Mouse (Mus musculus) inflammation-experienced regulatory T-cells, adult 16 weeks (primary cell): ENCODE data around the gene Il23a. TPM values are rescaled to one million over a fixed set of nuclear protein-coding genes. Genes with fewer than 3 reads are reported as not detected.

Source experiments
- polyA plus RNA-seq: library from polyadenylated mRNA; unstranded; fragments of 100-300 nt; shearing (Covaris generic); gene quantifications from one replicate; pipeline ENCODE4 v1.2.1, GENCODE M21; 2017

Il23a gene
- polyA plus RNA-seq = not detected

GRCm38 (mm10) chr10:128298702-128299171, at the start of gene Il23a:
Gene Il23a, minus strand, starts transcription at chr10:128298752.

DNA sequence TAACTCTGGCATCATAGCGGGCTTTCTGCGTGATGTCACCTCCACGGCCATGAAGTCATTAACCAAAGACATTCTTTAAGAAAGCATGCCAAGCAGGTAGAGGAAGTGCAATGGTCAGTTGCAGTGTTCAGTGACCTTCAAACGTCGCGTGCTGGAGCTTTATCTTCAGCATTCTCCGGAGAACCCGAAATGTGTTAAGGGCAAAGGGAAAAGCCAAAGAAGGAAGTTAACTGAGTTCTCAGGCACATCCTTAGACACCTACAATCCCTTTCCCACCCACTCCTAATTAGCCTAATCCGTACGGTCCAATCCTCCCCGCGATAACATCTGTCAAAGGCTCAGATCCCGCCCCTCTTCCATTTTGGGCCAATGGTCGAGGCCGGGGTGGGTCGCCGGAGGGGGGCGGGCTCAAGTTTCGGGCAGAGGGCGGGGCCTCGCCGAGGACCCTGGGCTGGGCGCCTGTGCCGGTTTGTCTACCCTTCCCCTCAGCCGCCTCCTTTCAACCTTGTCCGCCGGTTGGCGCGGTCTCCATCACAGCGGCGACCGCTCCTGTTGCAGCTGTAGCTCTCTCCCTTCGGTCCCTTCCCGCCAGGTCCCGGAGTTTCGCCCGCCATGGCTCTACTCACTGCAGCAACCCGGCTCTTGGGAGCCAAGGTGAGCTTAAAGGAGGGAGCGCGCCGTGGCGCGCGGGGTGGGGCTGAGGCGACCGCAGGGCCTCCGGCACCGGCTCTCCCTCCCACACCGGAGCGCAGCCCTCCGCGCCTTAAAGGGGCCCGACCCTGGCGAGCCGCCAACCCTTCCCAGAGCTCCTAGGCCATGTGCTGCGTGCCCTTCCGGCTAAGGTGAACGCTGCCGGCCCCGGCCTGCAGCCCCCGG, 39.0 kb upstream of the Il23a start, which contains the start of gene Cs:
Gene Cs, plus strand, starts transcription at position 429 of the 876 bp plus-strand sequence.

DNA sequence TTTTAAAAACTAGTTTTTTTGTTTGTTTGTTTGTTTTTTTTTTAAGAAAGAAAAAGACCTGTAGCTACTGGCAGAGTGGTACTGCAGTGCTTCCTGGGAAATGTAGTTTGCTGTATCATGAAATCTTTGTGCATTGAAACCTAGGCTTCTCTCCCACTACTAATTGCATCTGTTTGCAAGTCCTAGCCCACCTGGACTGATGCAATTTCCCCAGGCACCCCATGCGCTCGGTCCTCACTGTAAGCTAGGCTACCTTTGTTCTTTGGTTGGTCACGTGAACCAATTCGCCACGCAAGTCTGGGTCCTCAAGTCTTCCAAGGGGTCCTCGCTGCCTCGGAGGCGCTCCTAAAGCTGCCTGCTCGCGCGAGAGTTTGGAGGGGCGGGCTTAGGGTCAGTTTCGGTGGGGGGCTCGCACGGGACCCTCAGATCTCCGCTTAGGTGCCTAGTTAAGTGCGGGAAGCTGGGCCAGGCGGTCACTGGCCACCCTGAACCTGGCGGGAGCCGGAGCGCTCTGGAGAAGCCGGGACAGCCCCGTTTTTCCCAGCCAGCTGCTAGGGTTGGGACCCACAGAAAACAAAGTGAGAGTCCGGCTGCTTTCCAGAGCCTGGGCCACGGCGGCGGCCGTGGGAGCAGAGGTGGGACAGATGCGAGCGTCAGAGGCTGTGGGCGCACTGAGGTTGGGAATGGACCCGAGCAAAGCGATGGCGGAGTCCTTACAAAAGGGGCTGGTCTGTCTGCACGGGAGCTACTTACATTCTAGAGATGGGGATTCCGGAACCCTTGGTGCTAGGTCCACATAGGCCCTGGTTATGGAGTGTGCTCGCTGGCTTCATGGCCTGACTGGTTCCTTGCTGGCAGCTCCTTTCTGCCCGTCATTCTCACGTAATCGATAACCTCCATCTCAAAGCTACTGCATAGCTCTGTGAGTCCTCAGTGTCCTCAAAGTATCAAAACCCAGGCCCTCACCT, 23.9 kb upstream of the Il23a start, which contains the start of gene Cnpy2:
Gene Cnpy2, plus strand, starts transcription at position 319 of the 968 bp plus-strand sequence.

DNA sequence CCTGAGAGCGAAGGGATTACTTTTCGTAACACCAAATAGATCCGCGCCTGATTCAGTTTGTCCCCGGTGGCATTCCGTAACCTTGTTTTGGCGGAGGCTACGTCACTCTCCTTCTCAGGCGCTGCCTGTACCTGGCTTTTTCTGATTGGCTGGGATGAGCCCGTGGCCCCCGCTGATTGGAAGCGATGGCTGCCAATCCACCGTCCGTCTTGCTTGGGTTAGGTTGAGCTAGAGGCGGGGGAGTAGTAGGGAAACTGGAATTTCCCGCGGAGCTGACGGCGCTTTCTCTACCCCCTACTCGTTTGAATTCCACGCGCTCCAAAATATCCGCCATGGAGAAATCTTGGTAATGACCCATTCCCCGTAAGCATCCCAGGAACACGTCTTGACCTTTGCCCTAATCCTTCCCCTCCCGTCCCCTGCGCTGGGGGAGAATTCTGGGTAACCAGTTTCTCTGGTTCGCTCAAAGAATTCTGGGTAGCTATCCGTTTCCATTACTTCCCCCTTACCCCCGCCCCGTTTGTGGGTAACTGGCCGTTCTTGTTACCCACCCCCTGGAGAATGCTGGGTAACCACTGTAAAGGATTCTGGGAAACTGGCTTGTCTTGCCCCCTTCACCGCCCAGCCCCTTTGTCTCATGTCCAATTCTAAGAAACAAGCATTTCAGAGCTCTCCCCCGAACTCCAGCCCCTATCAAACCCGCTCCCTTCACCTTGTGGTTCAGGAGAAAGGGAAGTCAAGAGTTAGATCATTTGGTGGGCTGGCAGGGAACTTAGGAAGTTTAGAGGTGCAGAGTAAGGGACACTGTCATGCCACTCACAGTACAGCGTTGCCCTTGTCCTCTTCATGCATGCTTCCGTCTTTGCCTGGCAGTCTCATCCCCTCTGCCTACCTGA, 4.8 kb upstream of the Il23a start, which contains the start of gene Pan2:
Gene Pan2, plus strand, starts transcription at position 210 of the 896 bp plus-strand sequence.

DNA sequence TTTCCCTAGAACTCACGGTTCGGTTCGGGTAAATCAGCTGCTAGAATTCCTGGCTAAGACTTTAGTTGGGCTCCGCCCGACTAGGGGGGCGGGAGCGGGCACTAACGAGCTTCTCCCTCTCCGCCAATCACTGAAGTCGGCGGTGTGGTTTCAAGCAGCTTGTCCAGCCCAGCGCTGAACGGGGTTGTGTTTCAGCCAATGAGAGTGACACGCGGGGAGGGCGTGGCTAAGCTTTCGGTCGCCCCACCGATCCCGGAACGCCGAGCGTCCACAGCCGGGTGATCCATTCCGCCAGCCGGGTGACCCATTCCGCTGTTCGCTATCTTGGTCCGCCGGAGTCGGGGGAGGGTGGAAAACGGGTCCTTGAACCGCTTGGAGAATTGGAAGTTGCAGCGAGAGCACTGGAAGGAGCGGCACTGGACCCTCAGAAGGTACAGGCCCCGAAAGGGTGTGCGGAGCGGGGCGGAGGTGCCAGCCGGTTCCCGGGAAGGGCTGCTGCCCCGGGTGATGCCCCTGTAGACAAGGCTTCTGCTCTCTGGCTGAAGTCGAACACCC, 28.2 kb downstream of the Il23a start, which contains the start of gene Stat2:
Gene Stat2, plus strand, starts transcription at position 273 of the 555 bp plus-strand sequence.

GRCm38 (mm10) chr10:128268371-128268770, 30.2 kb downstream of the Il23a start, which contains the start of gene Apof:
Gene Apof, plus strand, starts transcription at chr10:128268671.

DNA sequence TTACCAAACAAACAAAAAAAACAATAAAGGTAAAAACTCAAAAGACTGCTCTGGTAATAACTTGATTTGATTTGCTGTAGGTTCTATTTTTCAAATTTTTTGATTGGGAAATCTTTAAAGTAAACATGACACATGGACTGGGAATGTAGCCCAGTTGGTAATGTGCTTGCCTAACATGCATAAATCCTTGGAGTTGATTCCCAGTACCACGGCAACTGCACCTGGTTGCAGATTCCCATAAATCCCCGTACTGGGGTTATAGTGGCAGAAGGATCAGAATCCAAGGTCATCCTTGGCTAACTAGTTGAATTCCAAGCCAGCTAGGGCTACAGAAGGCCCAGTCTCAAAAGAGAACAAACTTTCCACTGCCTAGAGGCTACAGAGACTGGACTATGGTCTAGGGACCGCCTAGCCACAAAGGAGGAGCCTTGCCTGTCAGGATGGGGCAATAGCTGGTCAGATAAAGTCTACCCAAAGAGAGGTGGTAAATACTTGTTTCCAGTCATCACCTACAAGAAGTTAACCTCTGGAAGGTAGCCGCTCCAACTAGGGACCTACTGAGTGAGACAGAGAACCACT, 44.8 kb downstream of the Il23a start, which contains the start of gene Apon:
Gene Apon, plus strand, starts transcription at position 420 of the 579 bp plus-strand sequence.

Other genes with a start within 250 kb of the Il23a start
- gene Ptges3, start 239.8 kb downstream of the Il23a start, polyA plus RNA-seq = 96.7 TPM
- 1,266 TPM for gene Atp5b, start 215.5 kb downstream of the Il23a start, polyA plus RNA-seq
- 88.0 TPM for gene Baz2a, start 207.2 kb downstream of the Il23a start, polyA plus RNA-seq
- gene Rbms2, start 118.5 kb downstream of the Il23a start, polyA plus RNA-seq = 35.0 TPM
- 0.48 TPM for gene Gls2, start 104.3 kb downstream of the Il23a start, polyA plus RNA-seq
- gene Spryd4, start 86.9 kb downstream of the Il23a start, polyA plus RNA-seq = 15.4 TPM
- gene Mip, start 72.9 kb downstream of the Il23a start, polyA plus RNA-seq = not detected
- 27.6 TPM for gene Timeless, start 66.7 kb downstream of the Il23a start, polyA plus RNA-seq
- not detected for gene Apon, start 44.7 kb downstream of the Il23a start, polyA plus RNA-seq
- gene Apof, start 30.1 kb downstream of the Il23a start, polyA plus RNA-seq = not detected
- 92.9 TPM for gene Stat2, start 28.2 kb downstream of the Il23a start, polyA plus RNA-seq
- 54.5 TPM for gene Pan2, start 4.6 kb upstream of the Il23a start, polyA plus RNA-seq
- gene Cnpy2, start 23.7 kb upstream of the Il23a start, polyA plus RNA-seq = 151 TPM
- 200 TPM for gene Cs, start 39.0 kb upstream of the Il23a start, polyA plus RNA-seq
- 12.5 TPM for gene Coq10a, start 70.2 kb upstream of the Il23a start, polyA plus RNA-seq
- 2.0 TPM for gene Ankrd52, start 78.4 kb upstream of the Il23a start, polyA plus RNA-seq
- gene Slc39a5, start 102.5 kb upstream of the Il23a start, polyA plus RNA-seq = 0.71 TPM
- gene Nabp2, start 112.7 kb upstream of the Il23a start, polyA plus RNA-seq = 130 TPM
- gene Rnf41, start 112.9 kb upstream of the Il23a start, polyA plus RNA-seq = 58.1 TPM
- 143 TPM for gene Smarcc2, start 160.5 kb upstream of the Il23a start, polyA plus RNA-seq
- 1,346 TPM for gene Myl6, start 195.4 kb upstream of the Il23a start, polyA plus RNA-seq
- 5.6 TPM for gene Myl6b, start 199.9 kb upstream of the Il23a start, polyA plus RNA-seq
- 212 TPM for gene Esyt1, start 227.1 kb upstream of the Il23a start, polyA plus RNA-seq
- 40.2 TPM for gene Zc3h10, start 249.0 kb upstream of the Il23a start, polyA plus RNA-seq